ENCODE assay signal across 18 mouse cellular contexts in the genomic region with DNA sequence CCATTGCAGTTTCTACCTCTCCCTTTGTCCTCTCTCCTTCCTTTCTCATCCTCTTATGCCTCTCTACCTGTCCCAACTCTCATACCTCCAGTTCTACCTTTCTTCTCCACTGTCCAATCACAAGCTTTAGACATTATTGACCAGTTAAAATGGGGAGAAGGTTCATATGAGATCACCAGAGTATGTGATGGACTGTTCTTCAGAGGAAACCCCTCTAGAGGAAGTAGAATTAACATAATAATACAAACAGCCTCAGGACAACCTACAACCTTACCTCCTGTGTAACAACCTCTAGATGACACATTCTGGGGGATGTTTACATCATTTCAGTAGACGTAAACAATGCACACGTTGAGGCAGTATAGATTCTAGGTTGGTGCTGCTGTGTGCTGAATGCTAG.
"Had no signal": no experiment of that assay in that cellular context is flagged by ENCODE, and none has a peak within 500 bp of the region (broad histone marks: within the 10 kb centered on the region; RNA-seq: fewer than 3 reads in every experiment).

No protein-coding gene starts in this region.

- H3K27me3 ChIP-seq: midbrain, embryonic 12.5 days; neural tube, embryonic 13.5 days; neural tube, embryonic 15.5 days; stomach, embryonic 15.5 days had no signal

- H3K9me3 ChIP-seq: midbrain, embryonic 10.5 days; midbrain, embryonic 12.5 days; neural tube, embryonic 13.5 days; neural tube, embryonic 15.5 days; stomach, embryonic 15.5 days had no signal

- H3K4me3 ChIP-seq: midbrain, embryonic 10.5 days; midbrain, embryonic 12.5 days; myocyte; neural tube, embryonic 13.5 days; neural tube, embryonic 15.5 days; stomach, embryonic 15.5 days had no signal

- H3K36me3 ChIP-seq: midbrain, embryonic 10.5 days; midbrain, embryonic 12.5 days; neural tube, embryonic 13.5 days; neural tube, embryonic 15.5 days; stomach, embryonic 15.5 days had no signal

- DNase-seq: lung, adult 18-20 months; lung, embryonic 14.5 days; lung, postnatal 10 days; lung, postnatal 4 days; midbrain, embryonic 14.5 days; retina, postnatal 1 day; right cerebral cortex, adult 18-20 months; right cerebral cortex, postnatal 25 days; right cerebral cortex, postnatal 4 days; spleen, adult 18-20 months; thymus, adult 2 months; thymus, postnatal 25 days had no signal

- H3K4me1 ChIP-seq: midbrain, embryonic 10.5 days; midbrain, embryonic 12.5 days; neural tube, embryonic 13.5 days; neural tube, embryonic 15.5 days; stomach, embryonic 15.5 days had no signal
